Mouse (Mus musculus): ENCODE data around the gene Trpm7. TPM values are rescaled to one million over a fixed set of nuclear protein-coding genes. Genes with fewer than 3 reads are reported as not detected.
A peak's percentile ranks its signal among the peaks of the same experiment; 100 is the strongest.
"Not testable (repeated sequence)": the region's sequence is repeated elsewhere in the genome, so short reads cannot be mapped to it uniquely, and the experiment has no call there.

Trpm7 gene
- polyA plus RNA-seq, 1 experiment from 2014 or later = 52.7 TPM

- DNase-seq (ENCODE audit: low spot score) (no peak), ATAC-seq (ENCODE audit: insufficient number of reproducible peaks, low FRiP score, low TSS enrichment, low read depth) (no peak)
- 95% methylated on average over 7 of the region's 7 CpGs for WGBS
- Histone ChIP-seq H3K9ac (ENCODE audit: low read length) (no peak overlapping the region), H3K27ac (replicated peaks; ENCODE audit: low read depth, low read length) (no peak overlapping the region), H3K4me2 (ENCODE audit: low read depth, severe bottlenecking) (no peak overlapping the region), H3K36me3 (ENCODE audit: control insufficient read depth, insufficient read depth, low read length) (no peaks in the 10 kb centered on the region), H3K4me1 (ENCODE audit: control insufficient read depth, insufficient read depth, low read length) (no peaks in the 10 kb centered on the region), H3K27me3 (ENCODE audit: control insufficient read depth, insufficient read depth, low read length) (no peaks in the 10 kb centered on the region), H3K9me3 (ENCODE audit: control insufficient read depth, low read length) (no peaks in the 10 kb centered on the region), H3K4me3 (ENCODE audit: low read depth, low read length) (no peak overlapping the region)
Measured at GRCm38 (mm10) chr2:126892316-126892715, 16.3 kb upstream of the Trpm7 start.

GRCm38 (mm10) chr2:126891743-126892142 lies 15.7 kb upstream of the Trpm7 start:
- H3K4me2 ChIP-seq (ENCODE audit: low read depth, severe bottlenecking) = no peak overlapping the region
- no peak overlapping the region for H3K27ac ChIP-seq (replicated peaks; ENCODE audit: low read depth, low read length)
- H3K4me1 ChIP-seq (ENCODE audit: control insufficient read depth, insufficient read depth, low read length) = no peaks in the 10 kb centered on the region
- DNase-seq (ENCODE audit: low spot score) (no peak), ATAC-seq (ENCODE audit: insufficient number of reproducible peaks, low FRiP score, low TSS enrichment, low read depth) (no peak)
- H3K27me3 ChIP-seq (ENCODE audit: control insufficient read depth, insufficient read depth, low read length) = no peaks in the 10 kb centered on the region
- no peaks in the 10 kb centered on the region for H3K36me3 ChIP-seq (ENCODE audit: control insufficient read depth, insufficient read depth, low read length)
- no peaks in the 10 kb centered on the region for H3K9me3 ChIP-seq (ENCODE audit: control insufficient read depth, low read length)
- no peak overlapping the region for H3K4me3 ChIP-seq (ENCODE audit: low read depth, low read length)
- no peak overlapping the region for H3K9ac ChIP-seq (ENCODE audit: low read length)

- H3K4me3 ChIP-seq (ENCODE audit: low read depth, low read length) = no peak overlapping the region
- no peaks in the 10 kb centered on the region for H3K36me3 ChIP-seq (ENCODE audit: control insufficient read depth, insufficient read depth, low read length)
- ATAC-seq (ENCODE audit: insufficient number of reproducible peaks, low FRiP score, low TSS enrichment, low read depth) (no peak), DNase-seq (ENCODE audit: low spot score) (no peak)
- no peaks in the 10 kb centered on the region for H3K27me3 ChIP-seq (ENCODE audit: control insufficient read depth, insufficient read depth, low read length)
- no peak overlapping the region for H3K27ac ChIP-seq (replicated peaks; ENCODE audit: low read depth, low read length)
- WGBS = 51% methylated on average over 3 of the region's 3 CpGs
- no peaks in the 10 kb centered on the region for H3K4me1 ChIP-seq (ENCODE audit: control insufficient read depth, insufficient read depth, low read length)
- H3K4me2 ChIP-seq (ENCODE audit: low read depth, severe bottlenecking) = no peak overlapping the region
- no peak overlapping the region for H3K9ac ChIP-seq (ENCODE audit: low read length)
- no peaks in the 10 kb centered on the region for H3K9me3 ChIP-seq (ENCODE audit: control insufficient read depth, low read length)
Measured at GRCm38 (mm10) chr2:126887141-126887540, 11.1 kb upstream of the Trpm7 start.

GRCm38 (mm10) chr2:126885871-126886270 lies 9.8 kb upstream of the Trpm7 start:
- Histone ChIP-seq H3K4me3 (ENCODE audit: low read depth, low read length) (no peak overlapping the region), H3K4me2 (ENCODE audit: low read depth, severe bottlenecking) (no peak overlapping the region), H3K4me1 (ENCODE audit: control insufficient read depth, insufficient read depth, low read length) (no peaks in the 10 kb centered on the region), H3K36me3 (ENCODE audit: control insufficient read depth, insufficient read depth, low read length) (no peaks in the 10 kb centered on the region), H3K9ac (ENCODE audit: low read length) (no peak overlapping the region), H3K9me3 (ENCODE audit: control insufficient read depth, low read length) (no peaks in the 10 kb centered on the region), H3K27ac (replicated peaks; ENCODE audit: low read depth, low read length) (no peak overlapping the region), H3K27me3 (ENCODE audit: control insufficient read depth, insufficient read depth, low read length) (no peaks in the 10 kb centered on the region)
- no peak for ATAC-seq (ENCODE audit: insufficient number of reproducible peaks, low FRiP score, low TSS enrichment, low read depth)
- no peak for DNase-seq (ENCODE audit: low spot score)
- 82% methylated on average over 2 of the region's 2 CpGs for WGBS

- DNase-seq (ENCODE audit: low spot score) = not testable (repeated sequence)
- 52% methylated on average over 2 of the region's 2 CpGs for WGBS
Measured at GRCm38 (mm10) chr2:126882711-126883110, 6.7 kb upstream of the Trpm7 start.

GRCm38 (mm10) chr2:126877991-126878390 lies 2.0 kb upstream of the Trpm7 start:
- H3K9ac ChIP-seq (ENCODE audit: low read length) = no peak overlapping the region
- 93% methylated on average over 1 of the region's 1 CpGs for WGBS
- no peaks in the 10 kb centered on the region for H3K9me3 ChIP-seq (ENCODE audit: control insufficient read depth, low read length)
- ATAC-seq (ENCODE audit: insufficient number of reproducible peaks, low FRiP score, low TSS enrichment, low read depth) (no peak), DNase-seq (ENCODE audit: low spot score) (no peak)
- no peak overlapping the region for H3K4me2 ChIP-seq (ENCODE audit: low read depth, severe bottlenecking)
- H3K36me3 ChIP-seq (ENCODE audit: control insufficient read depth, insufficient read depth, low read length) = no peaks in the 10 kb centered on the region
- H3K27ac ChIP-seq (replicated peaks; ENCODE audit: low read depth, low read length) = no peak overlapping the region
- no peaks in the 10 kb centered on the region for H3K27me3 ChIP-seq (ENCODE audit: control insufficient read depth, insufficient read depth, low read length)
- 0 out of 2 replicates have a peak, but pooled peaks cover 6% of the 10 kb centered on the region for H3K4me1 ChIP-seq (ENCODE audit: control insufficient read depth, insufficient read depth, low read length)
- no peak overlapping the region for H3K4me3 ChIP-seq (ENCODE audit: low read depth, low read length)

More at GRCm38 (mm10) chr2:126882711-126883110, 6.7 kb upstream of the Trpm7 start:
- not testable (repeated sequence) for H3K4me3 ChIP-seq (ENCODE audit: low read depth, low read length); H3K27ac ChIP-seq (replicated peaks; ENCODE audit: low read depth, low read length); H3K4me1 ChIP-seq (ENCODE audit: control insufficient read depth, insufficient read depth, low read length); H3K36me3 ChIP-seq (ENCODE audit: control insufficient read depth, insufficient read depth, low read length); ATAC-seq (ENCODE audit: insufficient number of reproducible peaks, low FRiP score, low TSS enrichment, low read depth); H3K4me2 ChIP-seq (ENCODE audit: low read depth, severe bottlenecking); H3K9me3 ChIP-seq (ENCODE audit: control insufficient read depth, low read length); H3K9ac ChIP-seq (ENCODE audit: low read length); H3K27me3 ChIP-seq (ENCODE audit: control insufficient read depth, insufficient read depth, low read length)

- peak overlapping the region; percentile 90 for H3K27ac ChIP-seq (replicated peaks; ENCODE audit: low read depth, low read length)
- H3K4me3 ChIP-seq (ENCODE audit: low read depth, low read length) = peak overlapping the region; percentile 89
- H3K9me3 ChIP-seq (ENCODE audit: control insufficient read depth, low read length) = no peaks in the 10 kb centered on the region
- no peaks in the 10 kb centered on the region for H3K27me3 ChIP-seq (ENCODE audit: control insufficient read depth, insufficient read depth, low read length)
- 0 out of 2 replicates have a peak, but pooled peaks cover 6% of the 10 kb centered on the region for H3K4me1 ChIP-seq (ENCODE audit: control insufficient read depth, insufficient read depth, low read length)
- ATAC-seq (ENCODE audit: insufficient number of reproducible peaks, low FRiP score, low TSS enrichment, low read depth) (peak; percentile 57), DNase-seq (ENCODE audit: low spot score) (peak; percentile 66)
- no peaks in the 10 kb centered on the region for H3K36me3 ChIP-seq (ENCODE audit: control insufficient read depth, insufficient read depth, low read length)
- 0% methylated on average over 18 of the region's 18 CpGs for WGBS
- peak overlapping the region; percentile 65 for H3K4me2 ChIP-seq (ENCODE audit: low read depth, severe bottlenecking)
- peak overlapping the region; percentile 93 for H3K9ac ChIP-seq (ENCODE audit: low read length)
Measured at GRCm38 (mm10) chr2:126875516-126875835, 554 bp downstream of the Trpm7 start.

GRCm38 (mm10) chr2:126874809-126875515 lies 1.1 kb downstream of the Trpm7 start:
- 25% methylated on average over 13 of the region's 13 CpGs for WGBS
- H3K9ac ChIP-seq (ENCODE audit: low read length) = peak overlapping the region; percentile 93
- DNase-seq (ENCODE audit: low spot score) = peak; percentile 36
- peak overlapping the region; percentile 90 for H3K27ac ChIP-seq (replicated peaks; ENCODE audit: low read depth, low read length)
- peak overlapping the region; percentile 89 for H3K4me3 ChIP-seq (ENCODE audit: low read depth, low read length)
- 0 out of 2 replicates have a peak, but pooled peaks cover 6% of the 10 kb centered on the region for H3K4me1 ChIP-seq (ENCODE audit: control insufficient read depth, insufficient read depth, low read length)
- no peaks in the 10 kb centered on the region for H3K27me3 ChIP-seq (ENCODE audit: control insufficient read depth, insufficient read depth, low read length)
- H3K4me2 ChIP-seq (ENCODE audit: low read depth, severe bottlenecking) = peak overlapping the region; percentile 65
- ATAC-seq (ENCODE audit: insufficient number of reproducible peaks, low FRiP score, low TSS enrichment, low read depth) = no peak
- no peaks in the 10 kb centered on the region for H3K9me3 ChIP-seq (ENCODE audit: control insufficient read depth, low read length)
- H3K36me3 ChIP-seq (ENCODE audit: control insufficient read depth, insufficient read depth, low read length) = no peaks in the 10 kb centered on the region

- no peak overlapping the region for H3K4me3 ChIP-seq (ENCODE audit: low read depth, low read length)
- no peaks in the 10 kb centered on the region for H3K9me3 ChIP-seq (ENCODE audit: control insufficient read depth, low read length)
- no peak overlapping the region for H3K27ac ChIP-seq (replicated peaks; ENCODE audit: low read depth, low read length)
- H3K4me2 ChIP-seq (ENCODE audit: low read depth, severe bottlenecking) = no peak overlapping the region
- H3K9ac ChIP-seq (ENCODE audit: low read length) = no peak overlapping the region
- WGBS = 71% methylated on average over 1 of the region's 1 CpGs
- H3K36me3 ChIP-seq (ENCODE audit: control insufficient read depth, insufficient read depth, low read length) = no peaks in the 10 kb centered on the region
- ATAC-seq (ENCODE audit: insufficient number of reproducible peaks, low FRiP score, low TSS enrichment, low read depth) (no peak), DNase-seq (ENCODE audit: low spot score) (no peak)
- no peaks in the 10 kb centered on the region for H3K27me3 ChIP-seq (ENCODE audit: control insufficient read depth, insufficient read depth, low read length)
- H3K4me1 ChIP-seq (ENCODE audit: control insufficient read depth, insufficient read depth, low read length) = no peaks in the 10 kb centered on the region
Measured at GRCm38 (mm10) chr2:126866301-126866700, 9.7 kb downstream of the Trpm7 start.
